Mouse (Mus musculus): ENCODE results near the gene Gckr. TPM values are rescaled to one million over a fixed set of nuclear protein-coding genes. Genes with fewer than 3 reads are reported as not detected.
A peak's percentile ranks its signal among the peaks of the same experiment; 100 is the strongest.

Gckr gene
- total and polyA plus RNA-seq, 3 experiments = not detected

- no peak for TF ChIP-seq CHD1 (IDR thresholded peaks at IDR 0.05; ENCODE audit: low read depth, low read length)
These were observed 9.0 kb upstream of the Gckr start (continued) for GRCm38 (mm10) chr5:31288225-31288624.

GRCm38 (mm10) chr5:31288655-31289054 is 8.6 kb upstream of the Gckr start:
- dilution Hi-C loops (cut with MboI; ENCODE audit: extremely low pct_ligation_motif_present, extremely low pct_unique_long_range_greater_than_20kb, low sequenced_read_pairs) (no loop called here), in situ Hi-C loops (cut with MboI; ENCODE audit: low pct_ligation_motif_present, low pct_unique_long_range_greater_than_20kb, low sequenced_read_pairs) (no loop called here)
- Histone ChIP-seq H3K27me3 (replicated peaks) (peaks cover 17% of the 10 kb centered on the region), H3K79me2 (replicated peaks; ENCODE audit: control insufficient read depth, extremely low read depth, insufficient read depth, poor library complexity, severe bottlenecking) (no peaks in the 10 kb centered on the region), H3K36me3 (replicated peaks in 1 of 2; ENCODE audit: control insufficient read depth in 1 of 2, insufficient read depth in 1 of 2, low read length in 1 of 2) (peaks cover 19 to 27% of the 10 kb centered on the region in 2 experiments), H3K9ac (ENCODE audit: insufficient read depth, low read depth) (peak overlapping the region; percentile 14; the same call in 1 of the 2 replicates), H3K4me3 (replicated peaks in 1 of 3; ENCODE audit: low read depth in 2 of 3, low read length in 2 of 3, poor library complexity in 1 of 3) (no peak overlapping the region), H3K4me1 (ENCODE audit: control insufficient read depth in 1 of 2, insufficient read depth in 2 of 2) (peaks cover 9 to 33% of the 10 kb centered on the region in 2 experiments; a peak in 3 of 4 replicates), H3K9me3 (replicated peaks; ENCODE audit: low read length) (no peaks in the 10 kb centered on the region), H3K4me2 (ENCODE audit: insufficient read depth, low read depth, poor library complexity, severe bottlenecking) (peak overlapping the region; percentile 35), H3K27ac (ENCODE audit: insufficient read depth, low read depth) (peak overlapping the region; percentile 26)
- TF ChIP-seq MEF2A (IDR thresholded peaks at IDR 0.05; ENCODE audit: borderline replicate concordance, low read depth, low read length) (0 out of 2 replicates have a peak, but pooled peaks have one; percentile 12), SIN3A (IDR thresholded peaks at IDR 0.05; ENCODE audit: low read length) (no peak), EP300 (IDR thresholded peaks at IDR 0.05; ENCODE audit: low read length) (peak; percentile 4; the same call in 1 of the 2 replicates)
- peak; percentile 3 for DNase-seq (ENCODE audit: extremely low read depth)

GRCm38 (mm10) chr5:31289626-31290230 is 7.5 kb upstream of the Gckr start:
- Histone ChIP-seq H3K9ac (ENCODE audit: insufficient read depth, low read depth) (peak overlapping the region; percentile 89), H3K79me2 (replicated peaks; ENCODE audit: control insufficient read depth, extremely low read depth, insufficient read depth, poor library complexity, severe bottlenecking) (no peaks in the 10 kb centered on the region), H3K4me1 (ENCODE audit: control insufficient read depth in 1 of 2, insufficient read depth in 2 of 2) (peaks cover 9 to 33% of the 10 kb centered on the region in 2 experiments; a peak in 3 of 4 replicates), H3K9me3 (replicated peaks; ENCODE audit: low read length) (no peaks in the 10 kb centered on the region), H3K27me3 (replicated peaks) (peaks cover 28% of the 10 kb centered on the region), H3K36me3 (replicated peaks in 1 of 2; ENCODE audit: control insufficient read depth in 1 of 2, insufficient read depth in 1 of 2, low read length in 1 of 2) (peaks cover 14 to 20% of the 10 kb centered on the region in 2 experiments), H3K27ac (ENCODE audit: insufficient read depth, low read depth) (peak overlapping the region; percentile 98), H3K4me2 (ENCODE audit: insufficient read depth, low read depth, poor library complexity, severe bottlenecking) (peak overlapping the region; percentile 82), H3K4me3 (replicated peaks in 1 of 3; ENCODE audit: low read depth in 2 of 3, low read length in 2 of 3, poor library complexity in 1 of 3) (peak overlapping the region; percentile 43 to 64 (median 62))
- dilution Hi-C loops (cut with MboI; ENCODE audit: extremely low pct_ligation_motif_present, extremely low pct_unique_long_range_greater_than_20kb, low sequenced_read_pairs) = no loop called here
- no peak for TF ChIP-seq RCOR1 (conservative IDR thresholded peaks at IDR 0.05; ENCODE audit: low read depth, low read length)
- no peak for TF ChIP-seq MXI1 (IDR thresholded peaks at IDR 0.05; ENCODE audit: low read depth, low read length)
- no peak for TF ChIP-seq ELF1 (IDR thresholded peaks at IDR 0.05; ENCODE audit: low read depth, low read length)
- 0 out of 2 replicates have a peak, but pooled peaks have one; percentile 21 for TF ChIP-seq MAZ (IDR thresholded peaks at IDR 0.05; ENCODE audit: low read depth, low read length)
- no peak for TF ChIP-seq MYC (IDR thresholded peaks at IDR 0.05; ENCODE audit: low read depth, low read length)
- peak; percentile 78 for TF ChIP-seq JUND (conservative IDR thresholded peaks at IDR 0.05; ENCODE audit: low read depth, low read length)
- 0 out of 2 replicates have a peak, but pooled peaks have one; percentile 19 for TF ChIP-seq TCF12 (IDR thresholded peaks at IDR 0.05; ENCODE audit: low read depth, low read length)
- TF ChIP-seq JUN (IDR thresholded peaks at IDR 0.05; ENCODE audit: insufficient read depth, low read depth, low read length) = no peak; the same call in 1 of the 2 replicates
- TF ChIP-seq POLR2AphosphoS2 (IDR thresholded peaks at IDR 0.05; ENCODE audit: low read depth, low read length) = no peak
- no peak for TF ChIP-seq NRF1 (IDR thresholded peaks at IDR 0.05; ENCODE audit: low read depth, low read length)
- no peak for TF ChIP-seq RAD21 (IDR thresholded peaks at IDR 0.05; ENCODE audit: low read depth, low read length)
- TF ChIP-seq EP300 (IDR thresholded peaks at IDR 0.05; ENCODE audit: low read length) = no peak
- no peak for TF ChIP-seq BHLHE40 (IDR thresholded peaks at IDR 0.05; ENCODE audit: low read depth, low read length)
- peak; percentile 43 for TF ChIP-seq ETS1 (conservative IDR thresholded peaks at IDR 0.05; ENCODE audit: low read depth, low read length)
- TF ChIP-seq ZMIZ1 (IDR thresholded peaks at IDR 0.05; ENCODE audit: low read depth, low read length) = no peak
- no peak for TF ChIP-seq MAX (IDR thresholded peaks at IDR 0.05; ENCODE audit: low read length)
- in situ Hi-C loops (cut with MboI; ENCODE audit: low pct_ligation_motif_present, low pct_unique_long_range_greater_than_20kb, low sequenced_read_pairs) = no loop called here
- peak; percentile 9 for DNase-seq (ENCODE audit: extremely low read depth)

Data from CH12.LX (cell line).